Mouse (Mus musculus): ENCODE measurements around the gene Trnp1.

- no peak for TF ChIP-seq MAX (IDR thresholded peaks at IDR 0.05; ENCODE audit: low read depth)
- no peak for TF ChIP-seq CEBPB (IDR thresholded peaks at IDR 0.05; ENCODE audit: insufficient read depth, poor library complexity, severe bottlenecking)
- no peak for TF ChIP-seq POLR2A (IDR thresholded peaks at IDR 0.05; ENCODE audit: insufficient read length, low read depth)
- no peak for TF ChIP-seq USF1 (IDR thresholded peaks at IDR 0.05; ENCODE audit: low read depth)
- TF ChIP-seq MYOG (IDR thresholded peaks at IDR 0.05; ENCODE audit: control insufficient read depth in 1 of 3, insufficient read depth in 1 of 3, insufficient read length in 2 of 3, low read depth in 2 of 3), result no peak
Measured at GRCm38 (mm10) chr4:133493895-133494294, 4.5 kb downstream of the Trnp1 start.
